Mouse (Mus musculus) liver, embryonic 12.5 days (tissue): ENCODE results near the gene Rbm47. TPM values are rescaled to one million over a fixed set of nuclear protein-coding genes. Genes with fewer than 3 reads are reported as not detected.

Experiments used
- ATAC-seq: fragments of 200-750 bp; cut with Nextera tagmentation; 2 replicates; pipeline ENCODE4 v1.8.0; 2017; ENCODE audit warnings: moderate number of reproducible peaks, mild to moderate bottlenecking, moderate library complexity
- H3K27ac ChIP-seq: fragments of 300-500 bp; sonication (generic); 2 replicates; pipeline ENCODE4 v1.5.1; 2016; ENCODE audit warnings: mild to moderate bottlenecking
- H3K27me3 ChIP-seq: fragments of 300-500 bp; sonication (generic); replicated peaks from 2 replicates; pipeline ENCODE4 v1.6.1; 2016; ENCODE audit warnings: mild to moderate bottlenecking, moderate library complexity
- H3K36me3 ChIP-seq: fragments of 300-500 bp; sonication (generic); 2 replicates; pipeline ENCODE4 v1.6.1; 2016; ENCODE audit warnings: mild to moderate bottlenecking, moderate library complexity
- H3K4me1 ChIP-seq: fragments of 300-500 bp; sonication (generic); 2 replicates; pipeline ENCODE4 v1.6.1; 2016
- H3K4me2 ChIP-seq: fragments of 300-500 bp; sonication (generic); 2 replicates; pipeline ENCODE4 v1.6.1; 2016; ENCODE audit warnings: mild to moderate bottlenecking, moderate library complexity
- H3K4me3 ChIP-seq: fragments of 300-500 bp; sonication (generic); 2 replicates; pipeline ENCODE4 v1.5.1; 2016; ENCODE audit warnings: mild to moderate bottlenecking, moderate library complexity
- H3K9ac ChIP-seq: fragments of 300-500 bp; sonication (generic); 2 replicates; pipeline ENCODE4 v1.6.1; 2016; ENCODE audit warnings: mild to moderate bottlenecking, moderate library complexity
- H3K9me3 ChIP-seq: fragments of 300-500 bp; sonication (generic); replicated peaks from 2 replicates; pipeline ENCODE4 v1.6.1; 2016; ENCODE audit warnings: mild to moderate bottlenecking, moderate library complexity
- WGBS: fragments of 180-500 bp; shearing (Covaris S2); methylation state at CpG from one replicate; pipeline ENCODE4 v1.1.7; 2016; ENCODE audit not compliant: insufficient replicate concordance; 5-methylcytosine and 5-hydroxymethylcytosine counted together
- polyA plus RNA-seq: library from polyadenylated mRNA; unstranded; fragments of >200 nt; fragmentation: Nextera tagmentation; extraction: Ambion mirVana; gene quantifications from 2 replicates; pipeline ENCODE4 v1.2.1, GENCODE M21; 2016

Rbm47 gene
- polyA plus RNA-seq, 1 experiment from 2014 or later, result 9.4 TPM

- Histone ChIP-seq H3K4me1 (peaks cover 48% of the 10 kb centered on the region), H3K9me3 (no peaks in the 10 kb centered on the region), H3K4me3 (no peak overlapping the region), H3K36me3 (no peaks in the 10 kb centered on the region), H3K9ac (no peak overlapping the region), H3K4me2 (no peak overlapping the region), H3K27me3 (no peaks in the 10 kb centered on the region), H3K27ac (no peak overlapping the region)
- no peak for ATAC-seq
- 61% methylated on average over 8 of the region's 8 CpGs for WGBS
These were observed 101.2 kb downstream of the Rbm47 start for GRCm38 (mm10) chr5:66071722-66072121.

- H3K36me3 ChIP-seq, result no peaks in the 10 kb centered on the region
- no peak for ATAC-seq
- no peak overlapping the region for H3K4me3 ChIP-seq
- 60% methylated on average over 2 of the region's 2 CpGs for WGBS
- H3K27ac ChIP-seq, result no peak overlapping the region
- H3K4me1 ChIP-seq, result peaks cover 39% of the 10 kb centered on the region
- H3K9ac ChIP-seq, result no peak overlapping the region
- no peaks in the 10 kb centered on the region for H3K27me3 ChIP-seq
- no peaks in the 10 kb centered on the region for H3K9me3 ChIP-seq
- peak overlapping the region; percentile 72 for H3K4me2 ChIP-seq
These were observed 102.6 kb downstream of the Rbm47 start for GRCm38 (mm10) chr5:66070350-66070749.

GRCm38 (mm10) chr5:66069470-66070144, 103.3 kb downstream of the Rbm47 start:
- no peaks in the 10 kb centered on the region for H3K27me3 ChIP-seq
- peak overlapping the region; percentile 39; the same call in 1 of the 2 replicates for H3K9ac ChIP-seq
- peaks cover 31% of the 10 kb centered on the region for H3K4me1 ChIP-seq
- ATAC-seq, result peak; percentile 60; the same call in 1 of the 2 replicates
- peak overlapping the region; percentile 51 for H3K4me3 ChIP-seq
- WGBS, result 11% methylated on average over 27 of the region's 27 CpGs
- no peaks in the 10 kb centered on the region for H3K36me3 ChIP-seq
- no peak overlapping the region for H3K27ac ChIP-seq
- no peaks in the 10 kb centered on the region for H3K9me3 ChIP-seq
- peak overlapping the region; percentile 72 for H3K4me2 ChIP-seq

GRCm38 (mm10) chr5:66069133-66069469, 103.8 kb downstream of the Rbm47 start:
- WGBS, result 55% methylated on average over 7 of the region's 7 CpGs
- peak overlapping the region; percentile 72 for H3K4me2 ChIP-seq
- H3K36me3 ChIP-seq, result no peaks in the 10 kb centered on the region
- no peak for ATAC-seq
- H3K9me3 ChIP-seq, result no peaks in the 10 kb centered on the region
- peak overlapping the region; percentile 51; the same call in 1 of the 2 replicates for H3K4me3 ChIP-seq
- no peaks in the 10 kb centered on the region for H3K27me3 ChIP-seq
- no peak overlapping the region for H3K9ac ChIP-seq
- peaks cover 26% of the 10 kb centered on the region for H3K4me1 ChIP-seq
- H3K27ac ChIP-seq, result no peak overlapping the region

- H3K9me3 ChIP-seq, result no peaks in the 10 kb centered on the region
- 70% methylated on average over 12 of the region's 12 CpGs for WGBS
- H3K27ac ChIP-seq, result no peak overlapping the region
These were observed 104.6 kb downstream of the Rbm47 start for GRCm38 (mm10) chr5:66068068-66068920.

GRCm38 (mm10) chr5:66067219-66067618, 105.7 kb downstream of the Rbm47 start:
- Histone ChIP-seq H3K9me3 (no peaks in the 10 kb centered on the region), H3K4me1 (peaks cover 33% of the 10 kb centered on the region), H3K27me3 (no peaks in the 10 kb centered on the region), H3K4me2 (no peak overlapping the region), H3K9ac (no peak overlapping the region), H3K4me3 (no peak overlapping the region), H3K27ac (no peak overlapping the region), H3K36me3 (no peaks in the 10 kb centered on the region)
- ATAC-seq, result no peak
- 36% methylated on average over 7 of the region's 7 CpGs for WGBS

More at GRCm38 (mm10) chr5:66068068-66068920, 104.6 kb downstream of the Rbm47 start:
- H3K4me1 ChIP-seq, result peaks cover 26% of the 10 kb centered on the region
- H3K4me3 ChIP-seq, result no peak overlapping the region
- H3K9ac ChIP-seq, result no peak overlapping the region
- H3K36me3 ChIP-seq, result no peaks in the 10 kb centered on the region
- ATAC-seq, result no peak
- no peaks in the 10 kb centered on the region for H3K27me3 ChIP-seq
- H3K4me2 ChIP-seq, result no peak overlapping the region

- no peaks in the 10 kb centered on the region for H3K36me3 ChIP-seq
- H3K27ac ChIP-seq, result no peak overlapping the region
- H3K9me3 ChIP-seq, result no peaks in the 10 kb centered on the region
- H3K27me3 ChIP-seq, result no peaks in the 10 kb centered on the region
- H3K4me2 ChIP-seq, result no peak overlapping the region
- H3K4me1 ChIP-seq, result peaks cover 9% of the 10 kb centered on the region; the same call in 1 of the 2 replicates
- H3K9ac ChIP-seq, result no peak overlapping the region
- WGBS, result 62% methylated on average over 3 of the region's 3 CpGs
- H3K4me3 ChIP-seq, result no peak overlapping the region
- ATAC-seq, result no peak
These were observed 110.0 kb downstream of the Rbm47 start for GRCm38 (mm10) chr5:66062930-66063220.

GRCm38 (mm10) chr5:66062046-66062929, 110.6 kb downstream of the Rbm47 start:
- WGBS, result 67% methylated on average over 19 of the region's 19 CpGs
- ATAC-seq, result no peak

GRCm38 (mm10) chr5:66061667-66062045, 111.3 kb downstream of the Rbm47 start:
- no peak for ATAC-seq
- Histone ChIP-seq H3K27me3 (no peaks in the 10 kb centered on the region), H3K4me2 (no peak overlapping the region), H3K4me3 (no peak overlapping the region), H3K9me3 (no peaks in the 10 kb centered on the region), H3K36me3 (no peaks in the 10 kb centered on the region), H3K9ac (no peak overlapping the region), H3K27ac (no peak overlapping the region), H3K4me1 (peaks cover 7% of the 10 kb centered on the region; the same call in 1 of the 2 replicates)
- WGBS, result 73% methylated on average over 4 of the region's 4 CpGs

More at GRCm38 (mm10) chr5:66062046-66062929, 110.6 kb downstream of the Rbm47 start:
- H3K27me3 ChIP-seq, result no peaks in the 10 kb centered on the region
- H3K4me1 ChIP-seq, result peaks cover 7% of the 10 kb centered on the region; the same call in 1 of the 2 replicates
- no peak overlapping the region for H3K4me2 ChIP-seq
- no peak overlapping the region for H3K9ac ChIP-seq
- no peak overlapping the region for H3K4me3 ChIP-seq
- no peaks in the 10 kb centered on the region for H3K9me3 ChIP-seq
- no peaks in the 10 kb centered on the region for H3K36me3 ChIP-seq
- H3K27ac ChIP-seq, result no peak overlapping the region

GRCm38 (mm10) chr5:66058844-66059243, 114.1 kb downstream of the Rbm47 start:
- no peak for ATAC-seq
- H3K4me2 ChIP-seq, result no peak overlapping the region
- H3K36me3 ChIP-seq, result no peaks in the 10 kb centered on the region
- no peak overlapping the region for H3K27ac ChIP-seq
- H3K4me3 ChIP-seq, result no peak overlapping the region
- H3K9ac ChIP-seq, result no peak overlapping the region
- WGBS, result 78% methylated on average over 5 of the region's 5 CpGs
- no peaks in the 10 kb centered on the region for H3K9me3 ChIP-seq
- no peaks in the 10 kb centered on the region for H3K27me3 ChIP-seq
- H3K4me1 ChIP-seq, result peaks cover 7% of the 10 kb centered on the region; the same call in 1 of the 2 replicates

- Histone ChIP-seq H3K9ac (no peak overlapping the region), H3K4me2 (no peak overlapping the region), H3K4me1 (no peaks in the 10 kb centered on the region), H3K27me3 (no peaks in the 10 kb centered on the region), H3K36me3 (no peaks in the 10 kb centered on the region), H3K27ac (no peak overlapping the region), H3K4me3 (no peak overlapping the region), H3K9me3 (no peaks in the 10 kb centered on the region)
- WGBS, result 63% methylated on average over 4 of the region's 4 CpGs
- ATAC-seq, result no peak
These were observed 116.2 kb downstream of the Rbm47 start for GRCm38 (mm10) chr5:66056680-66057079.
